Mouse (Mus musculus) limb, embryonic 11.5 days (tissue): ENCODE results near the gene P2ry12. TPM values are rescaled to one million over a fixed set of nuclear protein-coding genes. Genes with fewer than 3 reads are reported as not detected.
A peak's percentile ranks its signal among the peaks of the same experiment; 100 is the strongest.

Source experiments
- ATAC-seq: fragments of 200-750 bp; cut with Nextera tagmentation; 2 replicates; pipeline ENCODE4 v1.8.0; 2017; ENCODE audit warnings: low read depth; ENCODE audit not compliant: insufficient number of reproducible peaks, low FRiP score, low TSS enrichment
- DNase-seq: peaks from one replicate; pipeline ENCODE4 v3.0.0-alpha.2; 2015; ENCODE audit warnings: low spot score
- H3K27ac ChIP-seq: fragments of 300-500 bp; sonication (generic); replicated peaks from 2 replicates; pipeline ENCODE4 v1.5.1; 2014; ENCODE audit warnings: low read depth, mild to moderate bottlenecking, low read length
- H3K27me3 ChIP-seq: fragments of 300-500 bp; sonication (generic); 2 replicates; pipeline ENCODE4 v1.6.1; 2014; ENCODE audit warnings: mild to moderate bottlenecking, low read length, mixed read lengths; ENCODE audit not compliant: control insufficient read depth, insufficient read depth
- H3K36me3 ChIP-seq: fragments of 300-500 bp; sonication (generic); 2 replicates; pipeline ENCODE4 v1.6.1; 2014; ENCODE audit warnings: mild to moderate bottlenecking, low read length, moderate library complexity, mixed read lengths; ENCODE audit not compliant: control insufficient read depth, insufficient read depth
- H3K4me1 ChIP-seq: fragments of 300-500 bp; sonication (generic); 2 replicates; pipeline ENCODE4 v1.6.1; 2014; ENCODE audit warnings: low read length, mixed read lengths; ENCODE audit not compliant: control insufficient read depth, insufficient read depth
- H3K4me2 ChIP-seq: fragments of 300-500 bp; sonication (generic); 2 replicates; pipeline ENCODE4 v1.6.1; 2014; ENCODE audit warnings: low read depth, mild to moderate bottlenecking, moderate library complexity; ENCODE audit not compliant: severe bottlenecking
- H3K4me3 ChIP-seq: fragments of 300-500 bp; sonication (generic); 2 replicates; pipeline ENCODE4 v1.5.1; 2014; ENCODE audit warnings: low read depth, low read length
- H3K9ac ChIP-seq: fragments of 300-500 bp; sonication (generic); 2 replicates; pipeline ENCODE4 v1.6.1; 2014; ENCODE audit warnings: mild to moderate bottlenecking, low read length
- H3K9me3 ChIP-seq: fragments of 300-500 bp; sonication (generic); 2 replicates; pipeline ENCODE4 v1.6.1; 2016; ENCODE audit warnings: low read length; ENCODE audit not compliant: control insufficient read depth
- WGBS: fragments of 180-500 bp; shearing (Covaris S2); extraction: QIAGEN DNeasy Blood & Tissue Kit; methylation state at CpG from one replicate; pipeline ENCODE4 v1.1.7; 2014; 5-methylcytosine and 5-hydroxymethylcytosine counted together
- polyA plus RNA-seq: library from polyadenylated mRNA; unstranded; fragments of >200 nt; fragmentation: Nextera tagmentation; extraction: Ambion mirVana; gene quantifications from 2 replicates; pipeline ENCODE4 v1.2.1, GENCODE M21; 2014

Gene P2ry12
- polyA plus RNA-seq, 1 experiment from 2014 or later = 0.93 TPM

- Histone ChIP-seq H3K36me3 (no peaks in the 10 kb centered on the region), H3K9me3 (no peaks in the 10 kb centered on the region), H3K27ac (no peak overlapping the region), H3K9ac (no peak overlapping the region), H3K4me3 (no peak overlapping the region), H3K27me3 (no peaks in the 10 kb centered on the region), H3K4me1 (no peaks in the 10 kb centered on the region), H3K4me2 (no peak overlapping the region)
- DNase-seq (no peak), ATAC-seq (no peak)
These were observed 37.3 kb downstream of the P2ry12 start for GRCm38 (mm10) chr3:59225411-59225810.

- WGBS = 94% methylated on average over 2 of the region's 2 CpGs
- H3K4me2 ChIP-seq = no peak overlapping the region
- H3K4me1 ChIP-seq = no peaks in the 10 kb centered on the region
- no peaks in the 10 kb centered on the region for H3K27me3 ChIP-seq
- DNase-seq = no peak
- H3K27ac ChIP-seq = no peak overlapping the region
- no peak for ATAC-seq
- H3K36me3 ChIP-seq = no peaks in the 10 kb centered on the region
- H3K4me3 ChIP-seq = no peak overlapping the region
- no peaks in the 10 kb centered on the region for H3K9me3 ChIP-seq
- H3K9ac ChIP-seq = no peak overlapping the region
These were observed 40.4 kb downstream of the P2ry12 start for GRCm38 (mm10) chr3:59222303-59222702.

- Histone ChIP-seq H3K27me3 (no peaks in the 10 kb centered on the region), H3K9ac (no peak overlapping the region), H3K36me3 (no peaks in the 10 kb centered on the region), H3K4me2 (no peak overlapping the region), H3K4me3 (no peak overlapping the region), H3K27ac (no peak overlapping the region), H3K9me3 (no peaks in the 10 kb centered on the region), H3K4me1 (no peaks in the 10 kb centered on the region)
- WGBS = 82% methylated on average over 2 of the region's 2 CpGs
- no peak for DNase-seq
- ATAC-seq = no peak
These were observed 43.3 kb downstream of the P2ry12 start for GRCm38 (mm10) chr3:59219326-59219725.

GRCm38 (mm10) chr3:59217211-59217610, 45.5 kb downstream of the P2ry12 start:
- no peaks in the 10 kb centered on the region for H3K4me1 ChIP-seq
- H3K4me3 ChIP-seq = no peak overlapping the region
- DNase-seq (no peak), ATAC-seq (no peak)
- H3K27me3 ChIP-seq = no peaks in the 10 kb centered on the region
- H3K9me3 ChIP-seq = no peaks in the 10 kb centered on the region
- H3K36me3 ChIP-seq = no peaks in the 10 kb centered on the region
- H3K27ac ChIP-seq = no peak overlapping the region
- H3K4me2 ChIP-seq = no peak overlapping the region
- no peak overlapping the region for H3K9ac ChIP-seq
- 92% methylated on average over 10 of the region's 10 CpGs for WGBS

- Histone ChIP-seq H3K9ac (no peak overlapping the region), H3K4me2 (no peak overlapping the region), H3K27me3 (no peaks in the 10 kb centered on the region), H3K4me3 (no peak overlapping the region), H3K27ac (no peak overlapping the region), H3K36me3 (no peaks in the 10 kb centered on the region), H3K4me1 (no peaks in the 10 kb centered on the region), H3K9me3 (no peaks in the 10 kb centered on the region)
- ATAC-seq = no peak
- no peak for DNase-seq
These were observed 50.3 kb downstream of the P2ry12 start for GRCm38 (mm10) chr3:59212404-59212803.

- Histone ChIP-seq H3K9ac (no peak overlapping the region), H3K4me3 (no peak overlapping the region), H3K27me3 (no peaks in the 10 kb centered on the region), H3K27ac (no peak overlapping the region), H3K4me2 (no peak overlapping the region), H3K36me3 (no peaks in the 10 kb centered on the region), H3K4me1 (no peaks in the 10 kb centered on the region), H3K9me3 (no peaks in the 10 kb centered on the region)
- DNase-seq = no peak
- WGBS = 91% methylated on average over 8 of the region's 8 CpGs
- no peak for ATAC-seq
These were observed 50.9 kb downstream of the P2ry12 start for GRCm38 (mm10) chr3:59211784-59212183.

GRCm38 (mm10) chr3:59210727-59211126, 51.9 kb downstream of the P2ry12 start, which contains the start of gene P2ry13:
Gene P2ry13 (minus strand): TSS chr3:59210882.
- ATAC-seq = no peak
- Histone ChIP-seq H3K27ac (no peak within 1 kb of the TSS), H3K36me3 (no peaks in the 10 kb centered on the region), H3K4me1 (no peaks in the 10 kb centered on the region), H3K4me2 (no peak within 1 kb of the TSS), H3K9ac (no peak within 1 kb of the TSS), H3K27me3 (no peaks in the 10 kb centered on the region), H3K4me3 (no peak within 1 kb of the TSS), H3K9me3 (no peaks in the 10 kb centered on the region)
- 88% methylated on average over 6 of the region's 6 CpGs for WGBS
- DNase-seq = peak; percentile 11

GRCm38 (mm10) chr3:59210089-59210488, 52.6 kb downstream of the P2ry12 start:
- H3K9me3 ChIP-seq = no peaks in the 10 kb centered on the region
- H3K36me3 ChIP-seq = no peaks in the 10 kb centered on the region
- H3K4me2 ChIP-seq = no peak overlapping the region
- 83% methylated on average over 8 of the region's 8 CpGs for WGBS
- no peak overlapping the region for H3K27ac ChIP-seq
- H3K27me3 ChIP-seq = no peaks in the 10 kb centered on the region
- no peak overlapping the region for H3K9ac ChIP-seq
- H3K4me3 ChIP-seq = no peak overlapping the region
- no peak for DNase-seq
- no peaks in the 10 kb centered on the region for H3K4me1 ChIP-seq
- no peak for ATAC-seq
